Mouse (Mus musculus) layer of hippocampus, postnatal 36 days (tissue): Measurements from ENCODE around the gene Med9. TPM values are rescaled to one million over a fixed set of nuclear protein-coding genes. Genes with fewer than 3 reads are reported as not detected.
"Not testable (repeated sequence)": the region's sequence is repeated elsewhere in the genome, so short reads cannot be mapped to it uniquely, and the experiment has no call there.

Experiments
- DNase-seq, 2 experiments: peaks; one replicate each; pipeline ENCODE4 v3.0.0; 2022
- total RNA-seq, 2 experiments: library from RNA; stranded (reverse); gene quantifications; 2 replicates each; pipeline ENCODE4 v1.2.3; 2021

Med9 gene
- total RNA-seq: 10 to 100 TPM; 34.9 to 37.6 TPM

- DNase-seq: peak; percentile 97
Measured at GRCm38 (mm10) chr11:59947752-59948400, at the start of gene Med9. TSS of gene Med9 (plus strand) at chr11:59948206.

DNA sequence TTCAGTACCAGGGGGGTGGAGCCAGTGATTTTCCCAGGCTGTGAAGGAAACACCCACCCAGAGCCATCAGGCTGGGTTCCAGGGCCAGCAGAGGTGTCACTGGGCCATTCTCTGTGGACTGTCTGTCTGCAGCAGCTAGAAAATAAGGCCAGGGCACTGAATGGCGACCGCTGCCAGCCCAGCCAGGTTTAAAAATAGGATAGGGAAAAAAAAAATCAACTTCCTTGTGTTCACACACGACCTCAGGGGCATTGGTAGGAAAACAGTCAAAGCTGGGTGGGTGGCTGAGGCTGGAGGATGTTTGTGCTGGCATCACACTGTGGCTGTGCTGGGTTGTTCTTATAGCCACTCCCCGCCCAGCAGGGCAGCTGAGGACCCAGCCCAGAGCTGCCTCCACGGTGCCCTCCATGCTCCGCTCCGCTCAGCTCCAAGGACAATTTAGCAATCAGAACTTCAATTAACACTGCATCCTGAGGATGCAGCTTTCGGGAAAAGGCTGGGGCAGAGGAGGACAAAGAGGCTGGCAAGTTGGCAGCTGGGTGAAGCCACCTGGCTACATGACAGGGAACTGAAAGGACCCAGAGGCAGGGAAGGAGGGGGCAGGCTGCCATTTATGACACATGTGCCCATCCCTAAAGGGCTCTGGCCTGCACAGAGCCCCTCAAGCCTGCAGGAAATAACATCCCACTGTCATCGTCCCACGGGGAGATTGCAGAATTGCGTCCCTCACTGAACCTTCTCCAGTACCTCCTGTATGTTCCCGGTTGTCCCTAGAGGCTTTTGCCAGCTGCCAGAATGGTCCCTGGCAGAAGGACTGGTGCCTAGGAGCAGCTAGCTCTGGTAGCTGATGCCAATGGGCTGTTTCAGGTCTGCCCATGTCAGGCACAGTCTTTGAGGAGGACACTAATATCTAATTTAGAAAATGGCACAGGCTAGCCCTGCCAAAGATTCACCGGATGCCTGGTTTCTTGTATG, 48.0 kb upstream of the Med9 start:
- no peak for DNase-seq

DNA sequence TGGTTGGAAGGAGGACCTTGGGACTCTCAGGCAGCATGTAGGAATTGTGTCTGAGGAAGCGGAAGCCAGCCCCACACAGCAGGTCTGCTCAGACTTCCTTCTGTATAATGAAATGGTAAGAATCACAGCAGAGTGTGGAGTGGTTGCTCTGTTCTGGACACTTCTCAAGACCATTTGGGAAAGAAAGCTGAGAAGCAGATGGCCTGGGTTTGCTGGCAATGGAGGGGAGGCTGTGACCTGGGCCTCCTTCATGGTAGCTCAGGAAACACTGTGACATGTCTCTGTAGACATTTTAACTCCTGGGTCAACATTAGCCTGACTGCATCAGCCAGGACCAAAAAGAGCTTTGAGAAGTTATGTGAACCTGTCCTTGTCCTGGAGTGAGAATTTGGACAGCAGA, 47.0 kb upstream of the Med9 start:
- no peak for DNase-seq

- no peak for DNase-seq
Measured at GRCm38 (mm10) chr11:59902045-59902726, 45.8 kb upstream of the Med9 start.

DNA sequence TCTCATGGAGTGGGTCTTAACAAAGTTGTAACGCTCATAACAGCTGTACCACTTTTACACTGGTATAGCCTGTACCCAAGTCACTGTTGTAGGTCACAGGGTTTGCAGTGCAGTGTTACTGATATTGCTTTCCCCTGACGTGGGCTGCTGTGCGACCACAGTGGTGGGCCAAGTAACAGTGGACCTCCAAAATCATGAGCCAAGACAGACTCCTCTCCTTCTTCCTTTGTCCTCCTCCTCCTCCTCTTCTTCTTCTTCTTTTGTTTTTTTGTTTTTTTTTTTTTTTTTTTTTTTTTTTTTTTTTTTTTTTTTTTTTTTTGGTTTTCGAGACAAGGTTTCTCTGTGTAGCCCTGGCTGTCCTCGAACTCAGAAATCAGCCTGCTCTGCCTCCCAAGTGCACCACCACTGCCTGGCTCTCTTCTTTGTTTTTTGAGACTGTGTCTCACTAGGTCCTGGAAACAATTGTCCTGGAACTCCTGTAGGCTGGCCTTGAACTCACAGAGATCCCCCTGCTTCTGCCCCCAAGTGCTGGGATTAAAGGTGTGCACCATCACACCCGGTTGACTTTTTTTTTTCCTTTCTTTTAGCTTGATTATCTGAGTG, 41.4 kb upstream of the Med9 start:
- DNase-seq: no peak

DNA sequence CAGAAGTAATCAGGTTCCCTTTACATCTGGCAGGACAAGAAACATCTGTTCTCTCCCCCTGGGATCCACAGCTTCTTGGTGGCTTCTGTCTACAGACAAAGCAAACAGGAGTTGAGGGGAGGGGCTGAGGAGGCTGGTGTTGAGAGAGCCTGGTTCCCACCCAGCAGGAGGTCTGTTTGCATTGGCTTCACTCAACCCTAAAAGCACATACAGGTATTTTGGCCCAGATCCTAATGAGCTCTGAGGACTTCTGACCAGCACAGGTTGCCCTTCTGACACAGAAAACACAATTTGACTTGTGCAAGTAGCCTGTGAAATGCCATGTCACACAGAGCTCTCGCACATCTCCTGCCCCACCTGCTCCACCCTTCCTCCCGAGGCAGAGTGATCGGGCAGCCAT, 39.6 kb upstream of the Med9 start:
- DNase-seq: no peak

DNA sequence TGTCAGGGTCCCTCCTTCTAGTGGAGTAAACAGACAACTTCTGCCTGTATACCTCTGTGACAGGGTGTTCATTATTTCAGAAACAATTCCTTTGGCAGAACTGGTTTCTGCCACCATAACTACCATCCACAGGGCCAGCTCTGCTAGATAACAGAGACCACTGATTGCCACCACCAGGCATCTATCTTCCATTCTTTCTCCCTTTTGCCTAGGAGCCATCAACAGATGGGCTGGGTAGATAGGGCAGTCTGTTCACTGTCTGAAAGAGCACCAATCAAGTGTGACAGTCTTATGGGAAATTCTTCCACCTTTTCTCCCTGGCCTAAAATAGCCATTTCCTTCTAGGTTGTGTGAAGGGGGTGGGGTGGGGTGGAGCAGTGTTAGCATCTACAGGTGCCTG, 37.4 kb upstream of the Med9 start:
- DNase-seq: no peak

GRCm38 (mm10) chr11:59911523-59911922, 36.5 kb upstream of the Med9 start:
- no peak for DNase-seq

DNA sequence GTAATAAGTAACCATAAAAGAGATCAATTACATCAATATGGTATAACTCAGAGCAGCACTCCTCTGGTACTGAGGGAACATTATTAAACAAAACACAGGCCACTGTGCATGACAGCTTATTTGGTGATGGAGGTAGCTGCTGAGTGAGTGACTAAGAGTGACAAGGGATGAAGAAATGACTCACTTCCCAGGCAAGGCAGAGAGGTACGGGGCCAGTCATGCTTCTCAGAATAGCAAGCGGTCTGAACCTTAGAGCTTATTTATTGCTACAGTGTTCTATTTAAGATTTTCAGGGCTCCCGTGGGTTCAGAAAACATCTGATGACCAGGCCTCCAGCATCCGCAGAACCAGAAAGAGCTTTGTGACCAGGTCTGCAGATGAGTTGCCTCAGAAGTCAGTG, 34.3 kb upstream of the Med9 start:
- no peak for DNase-seq

GRCm38 (mm10) chr11:59918014-59918413, 30.0 kb upstream of the Med9 start:
- DNase-seq: no peak

GRCm38 (mm10) chr11:59919401-59919800, 28.6 kb upstream of the Med9 start:
- DNase-seq: no peak

- no peak for DNase-seq
Measured at GRCm38 (mm10) chr11:59920331-59920730, 27.7 kb upstream of the Med9 start.

DNA sequence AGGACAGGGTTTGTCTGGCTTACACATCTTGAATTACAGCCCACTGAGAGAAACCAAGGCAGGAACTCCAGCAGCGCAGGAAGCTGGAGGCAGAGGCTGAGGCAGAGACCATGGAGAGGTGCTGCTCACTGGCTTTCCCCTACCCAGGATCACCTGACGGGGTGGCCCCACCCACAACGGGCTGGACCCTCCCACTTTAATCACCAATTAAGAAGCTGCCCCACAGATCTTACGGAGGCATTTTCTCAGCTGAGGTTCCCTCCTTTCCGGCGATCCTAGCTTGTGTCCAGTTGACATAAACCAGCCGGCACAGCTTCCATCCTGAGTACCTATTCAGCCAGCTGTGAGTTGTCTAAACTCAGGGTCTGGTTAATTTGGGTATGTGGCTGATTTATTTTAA, 26.7 kb upstream of the Med9 start:
- no peak for DNase-seq

DNA sequence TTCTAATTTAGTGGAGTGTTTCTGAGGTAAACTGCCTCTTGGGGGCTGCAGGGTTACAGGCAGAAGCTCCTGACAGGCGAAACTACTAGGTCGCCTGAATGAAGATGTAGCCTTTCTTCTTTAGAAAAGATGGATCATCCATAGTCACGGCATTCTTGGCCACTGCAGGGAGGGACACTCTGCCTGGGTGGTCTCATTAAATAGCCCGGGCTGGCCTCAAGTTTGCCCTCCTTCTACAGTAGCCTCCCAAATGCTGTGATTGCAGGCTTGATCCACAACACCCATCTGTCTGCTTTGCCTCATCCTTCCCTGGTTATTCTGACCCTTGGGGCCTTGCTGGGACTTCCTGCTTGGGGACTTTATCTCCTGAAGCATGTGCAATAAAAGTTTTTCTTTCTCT, 18.0 kb upstream of the Med9 start:
- DNase-seq: no peak

- no peak for DNase-seq
Measured at GRCm38 (mm10) chr11:59932560-59933337, 15.3 kb upstream of the Med9 start.

- DNase-seq: no peak
Measured at GRCm38 (mm10) chr11:59933943-59934342, 14.1 kb upstream of the Med9 start.

- no peak for DNase-seq
Measured at GRCm38 (mm10) chr11:59937023-59937422, 11.0 kb upstream of the Med9 start.

- DNase-seq: no peak
Measured at GRCm38 (mm10) chr11:59937615-59938014, 10.4 kb upstream of the Med9 start.

DNA sequence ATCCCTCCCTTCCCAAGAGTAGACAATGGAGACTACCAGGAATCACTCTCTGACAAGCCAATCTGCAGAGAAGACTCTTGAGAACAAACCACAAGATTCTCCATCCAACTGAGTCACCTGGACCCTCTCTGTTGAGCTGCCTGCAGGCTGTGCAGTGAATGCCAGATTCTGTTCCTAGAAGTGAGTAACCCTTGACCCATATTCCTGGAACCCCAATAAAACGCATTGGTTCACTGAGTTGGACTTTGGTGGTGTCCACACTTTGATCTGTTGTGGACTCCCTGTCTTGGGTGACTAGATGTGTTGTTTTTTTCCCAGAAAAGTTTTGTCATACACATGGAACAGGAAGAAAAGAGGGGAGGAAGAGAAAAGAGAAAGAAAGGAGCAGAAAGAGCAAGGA, 8.2 kb upstream of the Med9 start:
- DNase-seq: no peak

DNA sequence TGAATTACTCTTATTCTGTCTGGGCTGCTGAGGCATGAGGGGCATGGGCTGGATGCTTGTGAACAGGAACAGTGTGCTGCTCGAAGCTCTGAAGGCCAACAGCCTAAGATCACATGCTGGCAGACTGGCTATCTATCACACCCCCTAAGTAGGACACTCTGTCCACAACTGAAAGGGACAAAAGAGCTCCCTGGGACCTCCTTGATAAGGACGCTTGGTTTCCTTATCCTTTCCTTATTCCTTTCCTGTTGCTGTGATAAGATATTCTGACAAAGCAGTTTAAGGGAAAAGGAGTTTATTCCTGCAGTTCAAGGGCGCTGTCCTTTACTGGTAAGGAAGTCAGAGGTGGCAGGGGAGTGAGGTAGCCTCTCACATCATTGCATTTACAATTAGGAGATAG, 7.4 kb upstream of the Med9 start:
- DNase-seq: no peak

DNA sequence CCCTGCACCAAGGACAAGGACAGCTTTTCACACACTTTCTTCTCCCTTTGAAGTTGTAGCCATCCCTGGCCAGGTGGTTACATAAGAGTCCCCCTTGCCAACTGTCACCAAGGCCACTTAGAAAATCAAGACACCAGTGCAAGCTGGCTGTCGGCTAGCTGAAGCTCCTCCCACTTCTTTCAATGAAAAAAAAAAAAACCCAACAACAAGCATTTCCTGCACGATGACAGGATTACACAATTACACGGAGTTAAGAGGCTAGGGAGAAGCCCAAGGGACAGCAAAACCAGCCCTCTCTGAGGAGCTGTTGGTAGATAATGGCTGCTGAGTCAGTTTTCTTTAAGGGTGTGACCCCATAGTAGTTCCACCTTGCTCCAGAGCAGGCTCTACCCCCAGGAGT, 6.6 kb upstream of the Med9 start:
- no peak for DNase-seq

DNA sequence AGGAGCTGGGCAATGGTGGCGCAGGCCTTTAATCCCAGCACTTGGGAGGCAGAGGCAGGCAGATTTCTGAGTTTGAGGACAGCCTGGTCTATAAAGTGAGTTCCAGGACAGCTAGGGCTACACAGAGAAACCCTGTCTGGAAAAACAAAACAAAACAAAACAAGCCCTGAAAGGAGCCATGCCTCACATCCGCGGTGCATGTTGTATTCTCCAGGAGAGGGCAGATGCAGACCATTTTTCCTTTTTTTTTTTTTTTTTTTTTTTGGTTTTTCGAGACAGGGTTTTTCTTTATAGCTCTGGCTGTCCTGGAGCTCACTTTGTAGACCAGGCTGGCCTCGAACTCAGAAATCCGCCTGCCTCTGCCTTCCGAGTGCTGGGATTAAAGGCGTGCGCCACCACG, 3.2 kb upstream of the Med9 start:
- DNase-seq: not testable (repeated sequence)
